ENCODE assay signal across 31 mouse cellular contexts in the genomic region with DNA sequence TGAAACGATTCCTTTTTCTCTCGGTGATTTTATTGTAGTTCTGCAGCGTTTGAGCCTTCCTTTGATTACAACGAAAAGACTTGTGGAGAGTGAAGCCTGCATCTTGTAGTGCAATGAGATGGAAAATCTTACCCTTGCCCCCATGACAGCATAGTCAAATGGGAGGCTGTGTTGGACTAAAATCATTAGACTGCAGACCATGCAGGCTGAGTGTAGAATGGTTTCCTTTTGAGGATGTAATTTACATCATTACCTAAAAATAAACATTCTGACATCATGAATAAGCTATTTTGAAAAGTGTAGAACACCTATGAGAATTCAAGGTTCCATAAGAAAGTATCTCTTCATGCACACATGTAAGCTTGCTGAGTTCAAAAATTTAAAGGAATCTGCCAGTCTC.
DNase-seq lines count a peak whose midpoint lies in the region; ATAC-seq and TF ChIP-seq lines count a peak whose summit lies in the region.
"Had no signal": no experiment of that assay in that cellular context is flagged by ENCODE, and none has a peak within 500 bp of the region (broad histone marks: within the 10 kb centered on the region; RNA-seq: fewer than 3 reads in every experiment).

No protein-coding gene starts in this region.

- no peaks in the 10 kb centered on the region for H3K36me3 ChIP-seq in forebrain, embryonic 15.5 days
- no peaks in the 10 kb centered on the region for H3K36me3 ChIP-seq in forebrain, embryonic 11.5 days (ENCODE audit: control insufficient read depth, insufficient read depth, low read length)
- no peaks in the 10 kb centered on the region for H3K36me3 ChIP-seq in midbrain, embryonic 14.5 days (ENCODE audit: control insufficient read depth, insufficient read depth, low read length)
- H3K36me3 ChIP-seq in midbrain, postnatal 0 days (ENCODE audit: insufficient read depth, low read length): no peaks in the 10 kb centered on the region
- H3K36me3 ChIP-seq in hindbrain, embryonic 14.5 days (replicated peaks; ENCODE audit: control insufficient read depth, insufficient read depth): no peaks in the 10 kb centered on the region
- no peaks in the 10 kb centered on the region for H3K36me3 ChIP-seq in neural tube, embryonic 14.5 days (ENCODE audit: control insufficient read depth, insufficient read depth, low read length)
- H3K36me3 ChIP-seq: embryonic facial prominence, embryonic 15.5 days; kidney, embryonic 15.5 days; liver, embryonic 15.5 days had no signal

- ATAC-seq in forebrain, embryonic 15.5 days (replicated peaks): no peak
- ATAC-seq in forebrain, embryonic 11.5 days (replicated peaks; ENCODE audit: low FRiP score): no peak
- ATAC-seq in midbrain, embryonic 14.5 days (ENCODE audit: low FRiP score, low TSS enrichment): no peak
- no peak for ATAC-seq in midbrain, postnatal 0 days (ENCODE audit: low FRiP score)
- no peak for ATAC-seq in hindbrain, embryonic 14.5 days (ENCODE audit: low FRiP score)
- no peak for ATAC-seq in neural tube, embryonic 14.5 days (ENCODE audit: low read depth)
- ATAC-seq: inflammation-experienced regulatory T-cells, adult 6 months had no signal

- 32% methylated on average over 4 of the region's 4 CpGs for WGBS in forebrain, embryonic 15.5 days
- 51% methylated on average over 4 of the region's 4 CpGs for WGBS in forebrain, embryonic 11.5 days
- WGBS in midbrain, embryonic 14.5 days: 65% methylated on average over 4 of the region's 4 CpGs
- WGBS in midbrain, postnatal 0 days: 56% methylated on average over 4 of the region's 4 CpGs
- 44% methylated on average over 4 of the region's 4 CpGs for WGBS in hindbrain, embryonic 14.5 days
- WGBS in neural tube, embryonic 14.5 days: 56% methylated on average over 4 of the region's 4 CpGs

- no peaks in the 10 kb centered on the region for H3K9me3 ChIP-seq in forebrain, embryonic 15.5 days
- no peaks in the 10 kb centered on the region for H3K9me3 ChIP-seq in forebrain, embryonic 11.5 days (ENCODE audit: control insufficient read depth, low read length)
- H3K9me3 ChIP-seq in midbrain, embryonic 14.5 days (ENCODE audit: control insufficient read depth, low read length): no peaks in the 10 kb centered on the region
- no peaks in the 10 kb centered on the region for H3K9me3 ChIP-seq in midbrain, postnatal 0 days (ENCODE audit: low read length)
- no peaks in the 10 kb centered on the region for H3K9me3 ChIP-seq in hindbrain, embryonic 14.5 days (ENCODE audit: control insufficient read depth, low read length)
- H3K9me3 ChIP-seq in neural tube, embryonic 14.5 days (ENCODE audit: control insufficient read depth, low read length): no peaks in the 10 kb centered on the region
- H3K9me3 ChIP-seq: embryonic facial prominence, embryonic 15.5 days; kidney, embryonic 15.5 days; liver, embryonic 15.5 days had no signal

- peaks cover 36% of the 10 kb centered on the region for H3K4me1 ChIP-seq in forebrain, embryonic 15.5 days
- H3K4me1 ChIP-seq in forebrain, embryonic 11.5 days (replicated peaks; ENCODE audit: control insufficient read depth, insufficient read depth, low read length): peaks cover 23% of the 10 kb centered on the region
- peaks cover 38% of the 10 kb centered on the region for H3K4me1 ChIP-seq in midbrain, embryonic 14.5 days (ENCODE audit: control insufficient read depth, insufficient read depth, low read length)
- H3K4me1 ChIP-seq in midbrain, postnatal 0 days (ENCODE audit: insufficient read depth, low read length): peaks cover 7% of the 10 kb centered on the region; the same call in 1 of the 2 replicates
- peaks cover 30% of the 10 kb centered on the region for H3K4me1 ChIP-seq in hindbrain, embryonic 14.5 days (replicated peaks; ENCODE audit: control insufficient read depth, insufficient read depth, low read length)
- peaks cover 24% of the 10 kb centered on the region for H3K4me1 ChIP-seq in neural tube, embryonic 14.5 days (ENCODE audit: control insufficient read depth, insufficient read depth, low read length)
- H3K4me1 ChIP-seq: embryonic facial prominence, embryonic 15.5 days; liver, embryonic 15.5 days had no signal

- H3K27ac ChIP-seq in forebrain, embryonic 15.5 days (replicated peaks): peak overlapping the region; percentile 42
- no peak overlapping the region for H3K27ac ChIP-seq in forebrain, embryonic 11.5 days (ENCODE audit: low read depth, low read length)
- peak overlapping the region; percentile 75 for H3K27ac ChIP-seq in midbrain, embryonic 14.5 days (replicated peaks; ENCODE audit: low read depth, low read length)
- no peak overlapping the region for H3K27ac ChIP-seq in midbrain, postnatal 0 days (ENCODE audit: low read depth, low read length)
- H3K27ac ChIP-seq in hindbrain, embryonic 14.5 days: peak overlapping the region; percentile 62
- H3K27ac ChIP-seq in neural tube, embryonic 14.5 days (ENCODE audit: low read depth, low read length): peak overlapping the region; percentile 66; the same call in 1 of the 2 replicates
- H3K27ac ChIP-seq: embryonic facial prominence, embryonic 15.5 days; gastrocnemius, adult 2 months; kidney, embryonic 15.5 days; liver, embryonic 15.5 days; stomach, postnatal 0 days had no signal

- no peak overlapping the region for H3K9ac ChIP-seq in forebrain, embryonic 15.5 days (replicated peaks)
- H3K9ac ChIP-seq in forebrain, embryonic 11.5 days (ENCODE audit: low read length): no peak overlapping the region
- H3K9ac ChIP-seq in midbrain, embryonic 14.5 days (replicated peaks; ENCODE audit: low read length): no peak overlapping the region
- H3K9ac ChIP-seq in midbrain, postnatal 0 days (replicated peaks; ENCODE audit: low read length, poor library complexity, severe bottlenecking): no peak overlapping the region
- H3K9ac ChIP-seq in hindbrain, embryonic 14.5 days: no peak overlapping the region
- H3K9ac ChIP-seq in neural tube, embryonic 14.5 days (replicated peaks; ENCODE audit: low read depth, low read length): no peak overlapping the region
- H3K9ac ChIP-seq: embryonic facial prominence, embryonic 15.5 days; kidney, embryonic 15.5 days; liver, embryonic 15.5 days; lung, embryonic 14.5 days had no signal

- H3K4me2 ChIP-seq in forebrain, embryonic 15.5 days (replicated peaks): no peak overlapping the region
- H3K4me2 ChIP-seq in forebrain, embryonic 11.5 days (ENCODE audit: low read depth, low read length, severe bottlenecking): no peak overlapping the region
- H3K4me2 ChIP-seq in midbrain, embryonic 14.5 days (ENCODE audit: low read length): no peak overlapping the region
- H3K4me2 ChIP-seq in midbrain, postnatal 0 days (ENCODE audit: low read depth, low read length, poor library complexity, severe bottlenecking): no peak overlapping the region
- H3K4me2 ChIP-seq in hindbrain, embryonic 14.5 days (replicated peaks): no peak overlapping the region
- no peak overlapping the region for H3K4me2 ChIP-seq in neural tube, embryonic 14.5 days (ENCODE audit: low read depth, low read length)
- H3K4me2 ChIP-seq: embryonic facial prominence, embryonic 15.5 days; heart, embryonic 11.5 days; kidney, embryonic 15.5 days; liver, embryonic 15.5 days; lung, embryonic 14.5 days had no signal

- H3K27me3 ChIP-seq in forebrain, embryonic 15.5 days: no peaks in the 10 kb centered on the region
- no peaks in the 10 kb centered on the region for H3K27me3 ChIP-seq in forebrain, embryonic 11.5 days (ENCODE audit: control insufficient read depth, insufficient read depth, low read length)
- H3K27me3 ChIP-seq in midbrain, embryonic 14.5 days (ENCODE audit: control insufficient read depth, insufficient read depth, low read length): no peaks in the 10 kb centered on the region
- H3K27me3 ChIP-seq in midbrain, postnatal 0 days (ENCODE audit: insufficient read depth, low read length): no peaks in the 10 kb centered on the region
- H3K27me3 ChIP-seq in hindbrain, embryonic 14.5 days (ENCODE audit: control insufficient read depth, insufficient read depth, low read length): no peaks in the 10 kb centered on the region
- H3K27me3 ChIP-seq in neural tube, embryonic 14.5 days (ENCODE audit: control insufficient read depth, insufficient read depth, low read length): no peaks in the 10 kb centered on the region
- H3K27me3 ChIP-seq: embryonic facial prominence, embryonic 15.5 days; kidney, embryonic 15.5 days; liver, embryonic 15.5 days had no signal

- H3K4me3 ChIP-seq in forebrain, embryonic 15.5 days: no peak overlapping the region
- no peak overlapping the region for H3K4me3 ChIP-seq in forebrain, embryonic 11.5 days (ENCODE audit: low read depth, low read length)
- no peak overlapping the region for H3K4me3 ChIP-seq in midbrain, embryonic 14.5 days (replicated peaks; ENCODE audit: low read depth, low read length)
- no peak overlapping the region for H3K4me3 ChIP-seq in midbrain, postnatal 0 days (ENCODE audit: low read depth, low read length)
- H3K4me3 ChIP-seq in hindbrain, embryonic 14.5 days (replicated peaks; ENCODE audit: low read length): no peak overlapping the region
- H3K4me3 ChIP-seq in neural tube, embryonic 14.5 days (ENCODE audit: low read depth, low read length): no peak overlapping the region
- H3K4me3 ChIP-seq: embryonic facial prominence, embryonic 15.5 days; gastrocnemius, adult 2 months; kidney, embryonic 15.5 days; liver, embryonic 15.5 days; myocyte had no signal

- no peak for TF ChIP-seq CTCF in midbrain, postnatal 0 days (IDR thresholded peaks at IDR 0.05)

- no peak for DNase-seq in forebrain, embryonic 11.5 days (ENCODE audit: low spot score)
- DNase-seq in midbrain, embryonic 14.5 days: no peak
- DNase-seq in midbrain, postnatal 0 days (ENCODE audit: low spot score): no peak
- DNase-seq in hindbrain, embryonic 14.5 days (ENCODE audit: low spot score): no peak
- no peak for DNase-seq in urinary bladder, postnatal 25 days (ENCODE audit: low spot score)
- no peak for DNase-seq in adrenal gland, postnatal 25 days
- DNase-seq: adrenal gland, postnatal 36 days; cerebellum, adult 18-20 months; cerebellum, postnatal 10 days; gastrocnemius, adult 2 months; gastrocnemius, postnatal 36 days; heart, adult 18-20 months; heart, postnatal 36 days; kidney, adult 11 months; kidney, postnatal 25 days; liver; lung, embryonic 14.5 days; lung, postnatal 14 days; right cerebral cortex, adult 18-20 months; right cerebral cortex, postnatal 4 days; thymus, adult 18-20 months; thymus, postnatal 25 days had no signal

Comparison
In these comparisons a context has a peak if more than half of its experiments do, and no peak if none do; other contexts are left out.
1. H3K27ac ChIP-seq: peak in forebrain, embryonic 15.5 days (single experiment), midbrain, embryonic 14.5 days (single experiment), hindbrain, embryonic 14.5 days (single experiment) and neural tube, embryonic 14.5 days (single experiment); none in forebrain, embryonic 11.5 days (single experiment) and midbrain, postnatal 0 days (single experiment).